In the genomic region with DNA sequence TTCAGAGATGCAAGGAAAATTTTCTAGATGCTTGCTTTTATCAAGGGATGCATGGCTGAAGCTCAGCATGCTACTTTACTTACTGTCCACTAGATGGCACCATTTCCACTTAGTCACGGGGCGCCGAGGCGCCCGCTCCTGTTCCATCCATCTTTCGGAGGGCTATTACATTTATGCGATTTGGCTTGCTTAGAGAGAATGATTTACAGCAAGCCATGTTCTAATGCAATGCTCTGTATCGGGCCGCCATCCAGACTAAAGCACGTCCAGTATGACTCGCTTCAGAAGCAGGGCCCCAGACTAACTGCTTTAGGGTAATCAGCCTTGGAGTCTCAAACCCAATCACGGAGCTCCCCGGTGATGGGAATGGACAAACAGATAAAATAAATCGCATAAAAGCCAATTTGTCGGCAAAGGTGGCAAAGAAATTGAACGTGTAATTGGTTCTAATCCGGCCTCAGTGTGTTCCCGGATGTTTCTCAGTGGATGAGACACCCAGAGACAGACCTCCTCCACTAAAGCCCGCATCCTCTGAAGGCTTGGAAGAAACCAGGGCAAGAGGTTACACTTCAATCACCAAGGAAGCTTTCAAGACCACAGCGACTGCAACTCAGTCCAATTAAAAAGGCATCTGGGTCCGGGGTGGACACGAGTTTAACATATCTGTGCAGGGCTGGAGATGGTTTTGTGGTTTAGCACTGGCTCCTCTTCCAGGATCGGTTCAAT, we compare ENCODE assay signal across 8 mouse cellular contexts. TPM values are rescaled to one million over a fixed set of nuclear protein-coding genes. Genes with fewer than 3 reads are reported as not detected.
A peak's percentile ranks its signal among the peaks of the same experiment; 100 is the strongest.
DNase-seq lines count a peak whose midpoint lies in the region; ATAC-seq and TF ChIP-seq lines count a peak whose summit lies in the region.

No protein-coding gene starts in this region.

- TF ChIP-seq POLR2A in bone marrow macrophage, adult 2 months (IDR thresholded peaks at IDR 0.05; ENCODE audit: borderline replicate concordance, low read depth, low read length) = no peak

- H3K9ac ChIP-seq in embryonic facial prominence, embryonic 14.5 days (ENCODE audit: low read depth, low read length) = peak overlapping the region; percentile 38; the same call in 1 of the 2 replicates
- H3K9ac ChIP-seq in hindbrain, embryonic 12.5 days = no peak overlapping the region

- no peaks in the 10 kb centered on the region for H3K27me3 ChIP-seq in embryonic facial prominence, embryonic 14.5 days (replicated peaks; ENCODE audit: control insufficient read depth, insufficient read depth, low read length)
- H3K27me3 ChIP-seq in hindbrain, embryonic 12.5 days = peaks cover 3% of the 10 kb centered on the region; the same call in 1 of the 2 replicates

- no peak overlapping the region for H3K4me3 ChIP-seq in bone marrow macrophage, adult 2 months (ENCODE audit: insufficient read depth, low read length)
- H3K4me3 ChIP-seq in embryonic facial prominence, embryonic 14.5 days (ENCODE audit: low read depth, low read length) = no peak overlapping the region
- 0 out of 2 replicates have a peak overlapping the region, but pooled peaks have one; percentile 4 for H3K4me3 ChIP-seq in hindbrain, embryonic 12.5 days

- H3K4me2 ChIP-seq in embryonic facial prominence, embryonic 14.5 days (ENCODE audit: low read depth, low read length) = peak overlapping the region; percentile 45
- H3K4me2 ChIP-seq in hindbrain, embryonic 12.5 days (replicated peaks) = peak overlapping the region; percentile 47

- H3K9me3 ChIP-seq in embryonic facial prominence, embryonic 14.5 days (ENCODE audit: control insufficient read depth, low read length) = no peaks in the 10 kb centered on the region
- H3K9me3 ChIP-seq in hindbrain, embryonic 12.5 days (replicated peaks) = no peaks in the 10 kb centered on the region

- H3K36me3 ChIP-seq in embryonic facial prominence, embryonic 14.5 days (ENCODE audit: control insufficient read depth, insufficient read depth, low read length) = no peaks in the 10 kb centered on the region
- no peaks in the 10 kb centered on the region for H3K36me3 ChIP-seq in hindbrain, embryonic 12.5 days

- H3K27ac ChIP-seq in bone marrow macrophage, adult 2 months (ENCODE audit: insufficient read depth, low read depth, low read length) = no peak overlapping the region
- H3K27ac ChIP-seq in embryonic facial prominence, embryonic 14.5 days (replicated peaks; ENCODE audit: low read depth, low read length) = no peak overlapping the region
- no peak overlapping the region for H3K27ac ChIP-seq in hindbrain, embryonic 12.5 days

- peak; percentile 76 for TF ChIP-seq CTCF in bone marrow macrophage, adult 2 months (IDR thresholded peaks at IDR 0.05; ENCODE audit: low read depth, low read length)

- intact Hi-C loops in left cerebral cortex, postnatal 14 days (cut with DNase I) = loop anchor here (2.0 to 10.0 kb wide), 3 partner anchors 183 to 610 kb away; a partner anchor contains a TSS

- peak; percentile 87 for ATAC-seq in embryonic facial prominence, embryonic 14.5 days (ENCODE audit: low read depth)
- peak; percentile 83 for ATAC-seq in hindbrain, embryonic 12.5 days (ENCODE audit: low FRiP score)

- DNase-seq in left cerebral cortex, postnatal 14 days (ENCODE audit: low spot score in 2 of 2) = peak; percentile 51 to 64
- no peak for DNase-seq in left cerebral cortex, adult 11 months (ENCODE audit: low spot score)
- DNase-seq in embryonic facial prominence, embryonic 14.5 days (ENCODE audit: low spot score) = peak; percentile 82
- DNase-seq in layer of hippocampus, adult 8-10 months (ENCODE audit: low spot score in 2 of 2) = peak; percentile 19 to 42
- peak; percentile 34 to 47 for DNase-seq in lung, postnatal 4 days
- DNase-seq in right cerebral cortex, postnatal 25 days = peak; percentile 44

- H3K4me1 ChIP-seq in bone marrow macrophage, adult 2 months (ENCODE audit: control insufficient read depth, insufficient read depth, low read length) = peaks cover 10% of the 10 kb centered on the region
- H3K4me1 ChIP-seq in embryonic facial prominence, embryonic 14.5 days (ENCODE audit: control insufficient read depth, insufficient read depth, low read length) = no peaks in the 10 kb centered on the region
- peaks cover 5% of the 10 kb centered on the region for H3K4me1 ChIP-seq in hindbrain, embryonic 12.5 days

- 24% methylated on average over 23 of the region's 23 CpGs for WGBS in embryonic facial prominence, embryonic 14.5 days
- 30% methylated on average over 23 of the region's 23 CpGs for WGBS in hindbrain, embryonic 12.5 days

RNA-seq across cellular contexts. Expression of a gene that starts 53.1 kb away (rescaled TPM):
- 10 to 100 TPM; 17.6 to 31.9 TPM for total RNA-seq in left cerebral cortex, postnatal 14 days (2021)
- not detected in 2 replicates for polyA plus RNA-seq in bone marrow macrophage, adult 2 months (2012; ENCODE audit: insufficient read depth, insufficient read length, missing spikeins)
- 1.4 and 1.8 TPM in 2 replicates for polyA plus RNA-seq in embryonic facial prominence, embryonic 14.5 days (2014; fragmentation: Nextera tagmentation; extraction: Ambion mirVana)
- polyA plus RNA-seq in hindbrain, embryonic 12.5 days (2016; fragmentation: Nextera tagmentation; extraction: Ambion mirVana) = 3.3 and 4.5 TPM in 2 replicates
- total RNA-seq in layer of hippocampus, adult 8-10 months (2022) = 10 to 100 TPM; 12.2 to 16.5 (median 14.7) TPM
